Mouse (Mus musculus) limb, embryonic 13.5 days (tissue): Measurements from ENCODE around the gene Ap1g2. TPM values are rescaled to one million over a fixed set of nuclear protein-coding genes. Genes with fewer than 3 reads are reported as not detected.

Experiments
- ATAC-seq: fragments of 200-750 bp; cut with Nextera tagmentation; 2 replicates; pipeline ENCODE4 v1.8.0; 2017; ENCODE audit warnings: low read depth, moderate number of reproducible peaks, moderate TSS enrichment; ENCODE audit not compliant: low FRiP score
- H3K27ac ChIP-seq: fragments of 300-500 bp; sonication (generic); 2 replicates; pipeline ENCODE4 v1.5.1; 2015; ENCODE audit warnings: inconsistent platforms, mild to moderate bottlenecking, moderate library complexity
- H3K27me3 ChIP-seq: fragments of 300-500 bp; sonication (generic); 2 replicates; pipeline ENCODE4 v1.6.1; 2015; ENCODE audit warnings: mild to moderate bottlenecking, inconsistent platforms
- H3K36me3 ChIP-seq: fragments of 300-500 bp; sonication (generic); 2 replicates; pipeline ENCODE4 v1.6.1; 2015; ENCODE audit warnings: inconsistent platforms, mild to moderate bottlenecking, moderate library complexity
- H3K4me1 ChIP-seq: fragments of 300-500 bp; sonication (generic); 2 replicates; pipeline ENCODE4 v1.6.1; 2015; ENCODE audit warnings: inconsistent platforms
- H3K4me2 ChIP-seq: fragments of 300-500 bp; sonication (generic); replicated peaks from 2 replicates; pipeline ENCODE4 v1.6.1; 2015; ENCODE audit warnings: inconsistent platforms, mild to moderate bottlenecking, moderate library complexity
- H3K4me3 ChIP-seq: fragments of 300-500 bp; sonication (generic); 2 replicates; pipeline ENCODE4 v1.5.1; 2015; ENCODE audit warnings: moderate library complexity, mild to moderate bottlenecking, inconsistent platforms
- H3K9ac ChIP-seq: fragments of 300-500 bp; sonication (generic); 2 replicates; pipeline ENCODE4 v1.6.1; 2015; ENCODE audit warnings: mild to moderate bottlenecking, inconsistent platforms
- H3K9me3 ChIP-seq: fragments of 300-500 bp; sonication (generic); 2 replicates; pipeline ENCODE4 v1.6.1; 2016; ENCODE audit warnings: inconsistent platforms
- WGBS: fragments of 180-500 bp; shearing (Covaris S2); methylation state at CpG from one replicate; pipeline ENCODE4 v1.1.7; 2015; 5-methylcytosine and 5-hydroxymethylcytosine counted together
- polyA plus RNA-seq: library from polyadenylated mRNA; unstranded; fragments of >200 nt; fragmentation: Nextera tagmentation; extraction: Ambion mirVana; gene quantifications from 2 replicates; pipeline ENCODE4 v1.2.1, GENCODE M21; 2015

Gene Ap1g2
- polyA plus RNA-seq, 1 experiment from 2014 or later: 13.7 TPM

GRCm38 (mm10) chr14:55063581-55064381, 42.6 kb downstream of the Ap1g2 start:
- Histone ChIP-seq H3K4me2 (no peak overlapping the region), H3K27me3 (no peaks in the 10 kb centered on the region), H3K4me3 (no peak overlapping the region), H3K4me1 (peaks cover 29% of the 10 kb centered on the region), H3K9ac (no peak overlapping the region), H3K9me3 (no peaks in the 10 kb centered on the region), H3K27ac (no peak overlapping the region), H3K36me3 (peaks cover 37% of the 10 kb centered on the region)
- no peak for ATAC-seq
- WGBS: 83% methylated on average over 22 of the region's 22 CpGs

- no peak for ATAC-seq
- Histone ChIP-seq H3K4me1 (peaks cover 29% of the 10 kb centered on the region), H3K9me3 (no peaks in the 10 kb centered on the region), H3K36me3 (peaks cover 31% of the 10 kb centered on the region), H3K4me2 (peak overlapping the region; percentile 58), H3K27ac (no peak overlapping the region; the same call in 1 of the 2 replicates), H3K4me3 (peak overlapping the region; percentile 21; the same call in 1 of the 2 replicates), H3K9ac (peak overlapping the region; percentile 39; the same call in 1 of the 2 replicates), H3K27me3 (no peaks in the 10 kb centered on the region)
- WGBS: 81% methylated on average over 5 of the region's 5 CpGs
These were observed 43.3 kb downstream of the Ap1g2 start for GRCm38 (mm10) chr14:55063117-55063516.

GRCm38 (mm10) chr14:55062626-55063025, 43.8 kb downstream of the Ap1g2 start:
- H3K27ac ChIP-seq: peak overlapping the region; percentile 55; the same call in 1 of the 2 replicates
- peaks cover 27% of the 10 kb centered on the region for H3K36me3 ChIP-seq
- peak overlapping the region; percentile 21 for H3K4me3 ChIP-seq
- H3K27me3 ChIP-seq: no peaks in the 10 kb centered on the region
- peaks cover 29% of the 10 kb centered on the region for H3K4me1 ChIP-seq
- H3K4me2 ChIP-seq: peak overlapping the region; percentile 58
- 13% methylated on average over 17 of the region's 17 CpGs for WGBS
- H3K9me3 ChIP-seq: no peaks in the 10 kb centered on the region
- ATAC-seq: peak; percentile 63; the same call in 1 of the 2 replicates
- peak overlapping the region; percentile 39; the same call in 1 of the 2 replicates for H3K9ac ChIP-seq

- 27% methylated on average over 7 of the region's 7 CpGs for WGBS
- 0 out of 2 replicates have a peak overlapping the region, but pooled peaks have one; percentile 39 for H3K9ac ChIP-seq
- peaks cover 29% of the 10 kb centered on the region for H3K4me1 ChIP-seq
- peaks cover 20% of the 10 kb centered on the region for H3K36me3 ChIP-seq
- H3K9me3 ChIP-seq: no peaks in the 10 kb centered on the region
- ATAC-seq: 0 out of 2 replicates have a peak, but pooled peaks have one; percentile 33
- H3K4me3 ChIP-seq: no peak overlapping the region
- no peaks in the 10 kb centered on the region for H3K27me3 ChIP-seq
- H3K27ac ChIP-seq: peak overlapping the region; percentile 55
- peak overlapping the region; percentile 58 for H3K4me2 ChIP-seq
These were observed 44.5 kb downstream of the Ap1g2 start for GRCm38 (mm10) chr14:55061845-55062244.

GRCm38 (mm10) chr14:55059931-55060330, 46.5 kb downstream of the Ap1g2 start:
- Histone ChIP-seq H3K27ac (no peak overlapping the region), H3K36me3 (peaks cover 2% of the 10 kb centered on the region), H3K9ac (no peak overlapping the region), H3K9me3 (no peaks in the 10 kb centered on the region), H3K4me3 (no peak overlapping the region), H3K4me2 (no peak overlapping the region), H3K4me1 (peaks cover 29% of the 10 kb centered on the region), H3K27me3 (no peaks in the 10 kb centered on the region)
- 67% methylated on average over 5 of the region's 5 CpGs for WGBS
- ATAC-seq: no peak

GRCm38 (mm10) chr14:55059009-55059408, 47.4 kb downstream of the Ap1g2 start:
- peaks cover 29% of the 10 kb centered on the region for H3K4me1 ChIP-seq
- H3K9me3 ChIP-seq: no peaks in the 10 kb centered on the region
- WGBS: 70% methylated on average over 1 of the region's 1 CpGs
- no peak overlapping the region for H3K27ac ChIP-seq
- no peak for ATAC-seq
- no peak overlapping the region for H3K9ac ChIP-seq
- no peak overlapping the region for H3K4me2 ChIP-seq
- H3K36me3 ChIP-seq: no peaks in the 10 kb centered on the region; the same call in 1 of the 2 replicates
- no peaks in the 10 kb centered on the region for H3K27me3 ChIP-seq
- H3K4me3 ChIP-seq: no peak overlapping the region

- Histone ChIP-seq H3K4me3 (no peak overlapping the region), H3K27ac (no peak overlapping the region), H3K9ac (no peak overlapping the region), H3K4me2 (no peak overlapping the region), H3K36me3 (no peaks in the 10 kb centered on the region), H3K4me1 (0 out of 2 replicates have a peak, but pooled peaks cover 5% of the 10 kb centered on the region), H3K27me3 (no peaks in the 10 kb centered on the region), H3K9me3 (no peaks in the 10 kb centered on the region)
- WGBS: 83% methylated on average over 11 of the region's 11 CpGs
- no peak for ATAC-seq
These were observed 51.1 kb downstream of the Ap1g2 start for GRCm38 (mm10) chr14:55055167-55055834.

- ATAC-seq: no peak
- no peak overlapping the region for H3K4me3 ChIP-seq
- 77% methylated on average over 10 of the region's 10 CpGs for WGBS
These were observed 52.1 kb downstream of the Ap1g2 start for GRCm38 (mm10) chr14:55054191-55054749.

GRCm38 (mm10) chr14:55053708-55054190, 52.6 kb downstream of the Ap1g2 start:
- H3K9me3 ChIP-seq: no peaks in the 10 kb centered on the region
- H3K27ac ChIP-seq: no peak overlapping the region
- no peaks in the 10 kb centered on the region for H3K27me3 ChIP-seq
- H3K9ac ChIP-seq: no peak overlapping the region
- H3K4me1 ChIP-seq: 0 out of 2 replicates have a peak, but pooled peaks cover 5% of the 10 kb centered on the region
- H3K4me2 ChIP-seq: no peak overlapping the region
- H3K36me3 ChIP-seq: no peaks in the 10 kb centered on the region
- WGBS: 93% methylated on average over 13 of the region's 17 CpGs
- H3K4me3 ChIP-seq: no peak overlapping the region
- no peak for ATAC-seq

More at GRCm38 (mm10) chr14:55054191-55054749, 52.1 kb downstream of the Ap1g2 start:
- H3K36me3 ChIP-seq: no peaks in the 10 kb centered on the region
- H3K4me1 ChIP-seq: 0 out of 2 replicates have a peak, but pooled peaks cover 5% of the 10 kb centered on the region
- no peak overlapping the region for H3K4me2 ChIP-seq
- no peaks in the 10 kb centered on the region for H3K27me3 ChIP-seq
- no peak overlapping the region for H3K27ac ChIP-seq
- H3K9me3 ChIP-seq: no peaks in the 10 kb centered on the region
- H3K9ac ChIP-seq: no peak overlapping the region

- Histone ChIP-seq H3K9ac (no peak overlapping the region), H3K9me3 (no peaks in the 10 kb centered on the region), H3K4me2 (no peak overlapping the region), H3K4me3 (no peak overlapping the region), H3K36me3 (no peaks in the 10 kb centered on the region), H3K27me3 (no peaks in the 10 kb centered on the region), H3K27ac (no peak overlapping the region), H3K4me1 (0 out of 2 replicates have a peak, but pooled peaks cover 5% of the 10 kb centered on the region)
- ATAC-seq: no peak
- WGBS: 78% methylated on average over 4 of the region's 4 CpGs
These were observed 53.3 kb downstream of the Ap1g2 start for GRCm38 (mm10) chr14:55053050-55053449.

GRCm38 (mm10) chr14:55052496-55052895, 53.9 kb downstream of the Ap1g2 start:
- H3K9me3 ChIP-seq: no peaks in the 10 kb centered on the region
- no peaks in the 10 kb centered on the region for H3K27me3 ChIP-seq
- no peaks in the 10 kb centered on the region for H3K36me3 ChIP-seq
- no peak overlapping the region for H3K27ac ChIP-seq
- H3K4me1 ChIP-seq: 0 out of 2 replicates have a peak, but pooled peaks cover 5% of the 10 kb centered on the region
- ATAC-seq: no peak
- no peak overlapping the region for H3K9ac ChIP-seq
- 74% methylated on average over 9 of the region's 9 CpGs for WGBS
- no peak overlapping the region for H3K4me3 ChIP-seq
- no peak overlapping the region for H3K4me2 ChIP-seq
